10 mouse cellular contexts compared by ENCODE assay signal in genomic region chr13:43261287-43261686, GRCm38 (mm10). TPM values are rescaled to one million over a fixed set of nuclear protein-coding genes. Genes with fewer than 3 reads are reported as not detected.
A peak's percentile ranks its signal among the peaks of the same experiment; 100 is the strongest.
DNase-seq lines count a peak whose midpoint lies in the region; ATAC-seq lines count a peak whose summit lies in the region.
"Had no signal": no experiment of that assay in that cellular context is flagged by ENCODE, and none has a peak within 500 bp of the region (broad histone marks: within the 10 kb centered on the region; RNA-seq: fewer than 3 reads in every experiment).

No protein-coding gene starts in this region.

- no peaks in the 10 kb centered on the region for H3K27me3 ChIP-seq in lung, embryonic 15.5 days
- no peaks in the 10 kb centered on the region for H3K27me3 ChIP-seq in intestine, embryonic 15.5 days (replicated peaks)
- H3K27me3 ChIP-seq: limb, embryonic 12.5 days had no signal

- no peaks in the 10 kb centered on the region for H3K9me3 ChIP-seq in lung, embryonic 15.5 days
- no peaks in the 10 kb centered on the region for H3K9me3 ChIP-seq in intestine, embryonic 15.5 days
- H3K9me3 ChIP-seq: limb, embryonic 12.5 days had no signal

- no peak overlapping the region for H3K27ac ChIP-seq in lung, embryonic 15.5 days
- H3K27ac ChIP-seq in intestine, embryonic 15.5 days, result no peak overlapping the region
- H3K27ac ChIP-seq: limb, embryonic 12.5 days had no signal

- no peaks in the 10 kb centered on the region for H3K4me1 ChIP-seq in lung, embryonic 15.5 days
- H3K4me1 ChIP-seq in intestine, embryonic 15.5 days (replicated peaks), result no peaks in the 10 kb centered on the region
- H3K4me1 ChIP-seq: limb, embryonic 12.5 days had no signal

- WGBS in lung, embryonic 15.5 days, result 70% methylated on average over 3 of the region's 3 CpGs
- WGBS in intestine, embryonic 15.5 days, result 62% methylated on average over 3 of the region's 3 CpGs

- no peak overlapping the region for H3K4me2 ChIP-seq in lung, embryonic 15.5 days
- H3K4me2 ChIP-seq in intestine, embryonic 15.5 days (replicated peaks), result no peak overlapping the region
- H3K4me2 ChIP-seq: limb, embryonic 12.5 days had no signal

- H3K36me3 ChIP-seq in lung, embryonic 15.5 days, result no peaks in the 10 kb centered on the region
- no peaks in the 10 kb centered on the region for H3K36me3 ChIP-seq in intestine, embryonic 15.5 days
- H3K36me3 ChIP-seq: limb, embryonic 12.5 days had no signal

- no peak overlapping the region for H3K4me3 ChIP-seq in lung, embryonic 15.5 days
- H3K4me3 ChIP-seq in intestine, embryonic 15.5 days (replicated peaks), result no peak overlapping the region
- H3K4me3 ChIP-seq: limb, embryonic 12.5 days had no signal

- no peak overlapping the region for H3K9ac ChIP-seq in lung, embryonic 15.5 days
- no peak overlapping the region for H3K9ac ChIP-seq in intestine, embryonic 15.5 days
- H3K9ac ChIP-seq: limb, embryonic 12.5 days had no signal

- ATAC-seq in lung, embryonic 15.5 days (ENCODE audit: borderline replicate concordance, extremely low read depth, low FRiP score, low TSS enrichment), result peak; percentile 50; the same call in 1 of the 2 replicates
- ATAC-seq in intestine, embryonic 15.5 days, result peak; percentile 91

- DNase-seq in lung, postnatal 25 days (ENCODE audit: low spot score), result no peak
- DNase-seq in NIH3T3 (ENCODE audit: low read depth) (peak; percentile 41), MN1 (ENCODE audit: low spot score) (no peak)
- DNase-seq in spleen, postnatal 4 days (ENCODE audit: low spot score in 2 of 2), result peak; percentile 71
- DNase-seq in ovary, postnatal 36 days (ENCODE audit: low spot score), result no peak
- DNase-seq in embryo, embryonic 11 days, result no peak
- DNase-seq: cerebellum, adult 11-12 months had no signal

RNA-seq across cellular contexts. Expression of gene Gfod1, which starts 42.7 kb away (rescaled TPM):
- polyA plus RNA-seq in lung, embryonic 15.5 days (2015; fragmentation: Nextera tagmentation; extraction: Ambion mirVana), result 0.66 and 0.76 TPM in 2 replicates
- polyA plus RNA-seq in intestine, embryonic 15.5 days (2015; fragmentation: Nextera tagmentation; extraction: Ambion mirVana), result 0.20 and 0.33 TPM in 2 replicates

Comparison
In these comparisons a context has a peak if more than half of its experiments do, and no peak if none do; other contexts are left out.
1. DNase-seq: peak in NIH3T3 (single experiment) and spleen, postnatal 4 days (2 of 2); none in lung, postnatal 25 days (single experiment), MN1 (single experiment), ovary, postnatal 36 days (single experiment) and embryo, embryonic 11 days (single experiment).